Mouse (Mus musculus): ENCODE data around the gene Bcl3. TPM values are rescaled to one million over a fixed set of nuclear protein-coding genes. Genes with fewer than 3 reads are reported as not detected.

Gene Bcl3
- polyA plus RNA-seq, 1 experiment from 2014 or later: 6.9 TPM

DNA sequence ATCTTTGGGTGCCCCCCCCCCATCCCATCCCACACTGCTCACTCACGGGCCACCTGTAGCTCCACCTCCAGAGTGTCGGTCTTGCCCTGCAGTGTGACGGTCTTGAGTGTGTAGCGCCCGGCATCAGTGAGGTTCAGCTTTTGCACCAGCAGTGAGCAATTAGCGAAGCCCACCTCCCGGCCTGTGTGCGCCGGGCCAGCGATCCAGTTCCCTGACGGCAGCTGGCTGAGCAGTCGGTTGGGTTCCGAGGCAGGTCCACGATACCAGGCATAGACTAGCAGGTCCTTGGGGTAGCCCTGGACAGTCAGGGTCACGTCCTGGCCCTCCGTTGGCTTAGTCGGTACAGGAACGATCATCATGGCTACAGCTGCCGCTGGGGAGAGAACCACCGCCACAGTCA is 31.0 kb upstream of the Bcl3 start:
- Histone ChIP-seq H3K36me3 (no peaks in the 10 kb centered on the region), H3K9ac (no peak overlapping the region), H3K9me3 (replicated peaks) (no peaks in the 10 kb centered on the region), H3K27me3 (peaks cover 25% of the 10 kb centered on the region), H3K4me2 (replicated peaks) (no peak overlapping the region), H3K27ac (replicated peaks) (no peak overlapping the region), H3K4me3 (replicated peaks) (no peak overlapping the region), H3K4me1 (peaks cover 11% of the 10 kb centered on the region; the same call in 1 of the 2 replicates)
- no peak for ATAC-seq (ENCODE audit: insufficient number of reproducible peaks, low FRiP score, low TSS enrichment, low read depth)
- WGBS: 87% methylated on average over 20 of the region's 20 CpGs

DNA sequence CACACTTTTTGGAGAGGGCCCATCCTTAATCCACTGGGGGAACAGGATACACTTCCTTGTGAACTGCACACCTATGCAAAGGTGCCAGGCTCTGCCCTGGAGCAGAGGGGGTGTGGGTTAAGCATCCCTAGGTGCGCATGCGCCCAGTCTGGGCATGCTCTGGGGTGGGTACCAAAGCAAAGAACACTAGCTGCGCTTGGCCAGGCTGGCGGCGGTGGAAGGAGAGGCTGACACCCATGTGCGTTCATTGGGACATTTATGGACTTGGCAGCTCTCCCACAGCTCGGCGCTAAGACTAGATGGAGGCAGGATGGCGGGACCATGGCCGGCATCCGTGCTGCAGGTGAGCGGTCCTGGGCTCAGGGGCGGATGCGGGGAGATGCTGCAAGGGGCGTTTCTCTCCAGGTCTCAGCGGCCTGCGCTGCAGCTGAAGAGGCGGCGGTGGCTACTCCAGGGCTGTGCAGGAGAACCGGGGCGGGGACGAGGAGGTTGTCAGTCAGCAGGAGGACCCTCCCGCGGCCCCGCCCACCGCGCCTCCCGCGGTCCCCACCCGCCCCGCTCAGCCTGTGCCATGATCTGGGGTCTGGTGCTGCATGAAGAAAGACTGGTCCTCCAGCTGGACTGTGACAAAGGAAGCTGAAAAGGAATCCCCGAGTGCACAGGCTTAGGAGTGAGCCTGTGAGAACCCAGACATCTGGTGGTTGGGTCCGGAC is 29.4 kb upstream of the Bcl3 start, which contains the start of gene Gm19345:
Gm19345 (plus strand) TSS at position 146 of the 713 bp plus-strand sequence.
- 0 out of 2 replicates have a peak within 1 kb of the TSS, but pooled peaks have one; percentile 12 for H3K9ac ChIP-seq

DNA sequence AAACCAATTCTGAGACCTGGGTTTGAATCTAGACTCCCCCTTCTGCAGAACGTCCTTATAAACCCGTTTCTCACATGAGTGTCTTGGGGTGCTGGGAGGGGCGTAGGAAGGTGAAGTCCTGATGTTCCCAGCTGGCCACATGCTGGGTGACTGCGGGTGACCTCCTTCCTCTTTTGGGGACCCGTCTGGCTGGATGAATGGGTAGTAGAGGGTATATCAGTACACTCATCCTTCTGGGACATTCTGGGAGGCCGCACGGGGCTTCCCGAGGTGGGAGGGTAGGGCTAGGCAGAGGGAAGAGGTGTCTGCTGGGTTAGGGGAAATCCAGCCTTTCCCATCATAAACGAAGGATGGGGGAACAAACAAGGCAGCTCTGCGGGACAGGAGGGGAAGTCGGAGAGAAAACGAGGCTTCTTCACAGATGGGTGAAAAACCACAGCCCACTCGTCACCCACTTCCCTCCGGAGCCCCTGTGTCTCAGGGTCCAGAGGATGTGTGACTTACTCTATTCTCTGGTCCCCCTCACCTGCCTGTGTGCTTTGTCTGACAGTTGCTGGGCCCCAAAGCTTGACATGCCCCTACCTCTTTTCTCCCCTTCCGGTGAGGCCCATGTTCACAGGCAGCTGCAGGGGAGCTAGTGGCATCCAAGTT is 22.1 kb upstream of the Bcl3 start:
- H3K4me3 ChIP-seq (replicated peaks): no peak overlapping the region
- no peaks in the 10 kb centered on the region for H3K9me3 ChIP-seq (replicated peaks)
- no peak overlapping the region for H3K27ac ChIP-seq (replicated peaks)
- H3K9ac ChIP-seq: no peak overlapping the region
- peaks cover 11% of the 10 kb centered on the region for H3K4me1 ChIP-seq
- peaks cover 21% of the 10 kb centered on the region for H3K27me3 ChIP-seq
- no peak for ATAC-seq (ENCODE audit: insufficient number of reproducible peaks, low FRiP score, low TSS enrichment, low read depth)
- no peak overlapping the region for H3K4me2 ChIP-seq (replicated peaks)
- whole genome bisulfite sequencing: 62% methylated on average over 15 of the region's 15 CpGs
- H3K36me3 ChIP-seq: no peaks in the 10 kb centered on the region

More for the DNA sequence above, 29.4 kb upstream of the Bcl3 start, which contains the start of gene Gm19345:
- peak within 1 kb of the TSS; percentile 35 for H3K4me3 ChIP-seq (replicated peaks)
- H3K36me3 ChIP-seq: no peaks in the 10 kb centered on the region
- WGBS: 3% methylated on average over 33 of the region's 33 CpGs
- peaks cover 25% of the 10 kb centered on the region for H3K27me3 ChIP-seq
- ATAC-seq (ENCODE audit: insufficient number of reproducible peaks, low FRiP score, low TSS enrichment, low read depth): 0 out of 2 replicates have a peak, but pooled peaks have one; percentile 57
- H3K9me3 ChIP-seq (replicated peaks): no peaks in the 10 kb centered on the region
- H3K4me2 ChIP-seq (replicated peaks): peak within 1 kb of the TSS; percentile 54
- H3K27ac ChIP-seq (replicated peaks): no peak within 1 kb of the TSS
- peaks cover 18% of the 10 kb centered on the region for H3K4me1 ChIP-seq

DNA sequence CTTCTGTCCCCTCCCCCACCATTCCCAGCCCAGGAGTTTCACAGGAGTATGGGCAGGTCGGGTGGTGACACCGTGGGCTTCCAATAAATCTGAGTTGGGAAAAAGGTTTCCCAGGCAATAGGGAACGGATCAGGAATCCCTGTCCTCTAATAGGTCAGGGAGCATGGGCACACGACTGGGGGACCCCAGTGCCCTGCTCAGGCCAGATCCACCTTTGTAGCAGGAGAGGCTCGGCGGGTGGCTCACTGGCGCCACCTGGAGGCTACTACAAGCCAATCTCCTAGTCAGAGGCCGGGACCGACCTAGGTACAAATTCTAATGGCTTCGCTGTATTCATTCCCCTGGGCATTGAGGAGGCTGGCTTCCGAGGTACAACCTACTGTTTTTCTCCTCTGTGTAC is 21.0 kb upstream of the Bcl3 start:
- Histone ChIP-seq H3K4me1 (peaks cover 8% of the 10 kb centered on the region), H3K9me3 (replicated peaks) (no peaks in the 10 kb centered on the region), H3K9ac (no peak overlapping the region), H3K27me3 (peaks cover 21% of the 10 kb centered on the region), H3K27ac (replicated peaks) (no peak overlapping the region), H3K4me3 (replicated peaks) (no peak overlapping the region), H3K4me2 (replicated peaks) (no peak overlapping the region), H3K36me3 (no peaks in the 10 kb centered on the region)
- ATAC-seq (ENCODE audit: insufficient number of reproducible peaks, low FRiP score, low TSS enrichment, low read depth): no peak; the same call in 1 of the 2 replicates
- WGBS: 3% methylated on average over 11 of the region's 11 CpGs

DNA sequence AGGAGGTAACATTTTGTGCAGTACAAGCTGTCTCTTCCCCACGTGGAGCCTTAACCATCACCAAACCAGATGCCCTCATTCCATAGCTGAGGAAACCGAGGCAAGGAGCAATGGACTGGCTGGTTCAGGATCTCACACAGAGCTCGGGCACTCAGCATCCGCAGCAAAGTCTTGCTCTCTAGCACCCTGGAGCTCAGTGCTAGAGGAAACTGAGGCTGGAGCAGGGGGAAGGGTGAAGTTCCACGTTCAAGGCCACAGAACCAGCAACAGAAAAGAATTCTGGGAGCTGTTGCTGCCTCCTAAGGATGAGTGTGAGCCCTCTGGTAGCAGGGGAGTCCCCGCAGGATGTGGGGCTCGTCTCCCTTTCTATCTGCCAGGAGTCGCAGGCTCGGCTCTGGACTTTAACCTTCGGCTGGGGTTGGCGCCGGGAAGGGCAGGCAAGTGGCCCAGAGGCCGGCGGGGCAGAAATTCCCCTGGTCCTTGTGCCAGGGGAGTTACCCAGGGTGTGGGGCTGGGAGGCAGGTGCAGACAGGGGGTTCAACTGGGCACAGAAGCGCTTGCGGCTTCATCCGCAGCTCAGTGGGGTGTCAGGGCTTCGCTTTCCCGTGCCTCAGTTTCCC is 20.4 kb upstream of the Bcl3 start:
- Histone ChIP-seq H3K27ac (replicated peaks) (no peak overlapping the region), H3K4me1 (peaks cover 7% of the 10 kb centered on the region), H3K36me3 (no peaks in the 10 kb centered on the region), H3K27me3 (peaks cover 21% of the 10 kb centered on the region), H3K9me3 (replicated peaks) (no peaks in the 10 kb centered on the region), H3K4me2 (replicated peaks) (no peak overlapping the region), H3K9ac (no peak overlapping the region), H3K4me3 (replicated peaks) (no peak overlapping the region)
- no peak for ATAC-seq (ENCODE audit: insufficient number of reproducible peaks, low FRiP score, low TSS enrichment, low read depth)
- WGBS: 27% methylated on average over 19 of the region's 19 CpGs

DNA sequence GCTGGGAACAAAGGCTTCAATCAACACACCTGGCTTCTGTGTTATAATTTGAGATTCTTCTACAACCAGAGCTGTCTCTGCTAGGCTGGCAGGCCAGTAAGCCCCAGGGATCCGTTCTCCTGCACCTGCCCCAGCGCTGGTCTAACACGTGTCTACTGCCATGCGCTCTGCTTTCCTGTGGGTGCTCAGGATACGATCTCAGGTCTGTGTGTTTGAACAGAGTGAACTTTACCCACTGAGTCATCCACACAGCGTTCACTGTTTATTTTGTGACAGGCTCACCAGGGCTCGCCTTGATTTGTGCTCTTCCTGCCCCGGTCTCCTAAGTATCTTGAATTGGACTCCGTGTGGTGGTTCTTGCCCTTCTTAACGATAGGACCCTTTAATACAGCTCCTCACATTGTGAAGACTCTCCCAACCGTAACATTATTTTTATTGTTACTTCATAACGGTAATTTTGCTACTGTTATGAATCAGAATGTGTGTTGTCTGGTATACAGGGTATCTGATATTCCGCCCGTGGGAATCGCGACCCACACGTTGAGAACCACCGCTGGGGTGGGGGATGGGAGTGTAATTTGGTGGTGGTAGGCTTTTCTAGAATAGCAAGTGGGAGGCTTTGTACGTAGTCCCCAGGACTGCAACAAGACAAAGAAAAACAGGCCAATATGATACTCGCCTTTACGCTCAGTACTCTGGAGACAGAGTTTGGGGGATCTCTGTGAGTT is 19.3 kb upstream of the Bcl3 start:
- WGBS: 78% methylated on average over 21 of the region's 21 CpGs
- H3K4me1 ChIP-seq: no peaks in the 10 kb centered on the region
- no peak for ATAC-seq (ENCODE audit: insufficient number of reproducible peaks, low FRiP score, low TSS enrichment, low read depth)
- no peak overlapping the region for H3K4me2 ChIP-seq (replicated peaks)
- H3K9ac ChIP-seq: no peak overlapping the region
- H3K27ac ChIP-seq (replicated peaks): no peak overlapping the region
- H3K36me3 ChIP-seq: no peaks in the 10 kb centered on the region
- H3K9me3 ChIP-seq (replicated peaks): no peaks in the 10 kb centered on the region
- no peak overlapping the region for H3K4me3 ChIP-seq (replicated peaks)
- peaks cover 21% of the 10 kb centered on the region for H3K27me3 ChIP-seq

DNA sequence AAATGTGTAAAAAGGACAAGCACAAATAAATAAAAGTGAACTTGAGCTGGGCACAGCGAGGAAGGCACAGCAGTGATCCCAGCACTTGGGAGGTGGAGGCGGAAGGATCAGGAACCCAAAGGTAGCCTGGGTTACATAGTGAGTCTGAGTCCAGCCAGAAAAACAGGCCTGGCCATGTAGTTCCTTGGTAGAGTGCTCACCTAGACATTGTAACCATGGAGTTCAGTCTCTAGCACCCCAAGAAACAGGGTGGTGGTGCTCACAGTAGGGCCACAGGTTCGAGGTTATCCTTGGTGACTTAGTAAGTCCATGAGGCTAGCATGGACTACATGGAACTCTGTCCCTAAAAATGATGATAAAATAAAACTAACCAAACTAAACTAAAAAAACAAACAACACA is 18.4 kb upstream of the Bcl3 start:
- H3K4me1 ChIP-seq: no peaks in the 10 kb centered on the region
- no peak overlapping the region for H3K4me2 ChIP-seq (replicated peaks)
- no peak overlapping the region for H3K27ac ChIP-seq (replicated peaks)
- 80% methylated on average over 3 of the region's 3 CpGs for WGBS
- peaks cover 21% of the 10 kb centered on the region for H3K27me3 ChIP-seq
- H3K4me3 ChIP-seq (replicated peaks): no peak overlapping the region
- ATAC-seq (ENCODE audit: insufficient number of reproducible peaks, low FRiP score, low TSS enrichment, low read depth): no peak
- no peaks in the 10 kb centered on the region for H3K36me3 ChIP-seq
- H3K9ac ChIP-seq: no peak overlapping the region
- no peaks in the 10 kb centered on the region for H3K9me3 ChIP-seq (replicated peaks)

DNA sequence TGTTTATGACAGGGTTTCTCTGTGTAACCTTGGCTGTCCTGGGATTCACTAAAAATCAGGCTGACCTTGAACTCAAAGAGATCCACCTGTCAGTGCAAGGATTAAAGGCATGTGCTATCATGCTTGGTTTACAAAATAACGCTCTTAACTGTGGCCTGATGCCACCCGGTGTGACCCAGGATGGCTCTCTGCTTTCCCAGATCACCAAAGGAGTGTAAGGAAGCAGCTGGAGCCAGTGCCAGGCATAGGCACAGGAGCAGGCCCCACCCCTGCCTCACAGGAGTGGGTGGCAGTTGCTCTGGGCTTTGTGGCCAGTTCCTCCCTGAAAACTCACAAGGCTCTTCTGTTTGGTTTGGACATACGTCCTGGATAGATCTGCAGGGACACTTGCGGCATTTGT is 17.8 kb upstream of the Bcl3 start:
- WGBS: 70% methylated on average over 4 of the region's 4 CpGs
- H3K4me1 ChIP-seq: no peaks in the 10 kb centered on the region
- H3K27ac ChIP-seq (replicated peaks): no peak overlapping the region
- ATAC-seq (ENCODE audit: insufficient number of reproducible peaks, low FRiP score, low TSS enrichment, low read depth): no peak
- H3K36me3 ChIP-seq: no peaks in the 10 kb centered on the region
- H3K27me3 ChIP-seq: peaks cover 21% of the 10 kb centered on the region
- H3K9ac ChIP-seq: no peak overlapping the region
- H3K9me3 ChIP-seq (replicated peaks): no peaks in the 10 kb centered on the region
- H3K4me3 ChIP-seq (replicated peaks): no peak overlapping the region
- no peak overlapping the region for H3K4me2 ChIP-seq (replicated peaks)

DNA sequence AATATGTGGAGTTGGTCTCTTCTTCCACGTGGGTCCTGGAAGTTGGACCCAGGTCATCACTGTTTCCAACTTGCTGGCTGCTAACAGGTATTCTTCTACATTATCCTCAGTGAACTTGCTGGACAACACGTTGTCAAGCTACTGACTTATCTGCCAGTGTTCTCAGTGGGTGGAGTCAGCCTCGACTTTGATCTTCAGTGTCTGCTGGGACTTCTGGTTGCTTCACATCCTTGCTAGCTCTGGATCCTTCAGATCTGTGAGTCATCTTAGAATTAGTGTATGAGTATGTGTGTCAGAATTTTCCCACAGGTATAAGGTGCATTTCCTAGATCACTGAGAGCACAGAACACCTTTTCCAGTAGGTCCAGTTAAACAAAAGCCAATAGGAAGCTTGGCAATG is 14.3 kb upstream of the Bcl3 start:
- no peak overlapping the region for H3K4me2 ChIP-seq (replicated peaks)
- no peaks in the 10 kb centered on the region for H3K9me3 ChIP-seq (replicated peaks)
- H3K27me3 ChIP-seq: no peaks in the 10 kb centered on the region
- no peak overlapping the region for H3K4me3 ChIP-seq (replicated peaks)
- no peak overlapping the region for H3K27ac ChIP-seq (replicated peaks)
- no peaks in the 10 kb centered on the region for H3K36me3 ChIP-seq
- 57% methylated on average over 3 of the region's 3 CpGs for WGBS
- H3K9ac ChIP-seq: no peak overlapping the region
- 0 out of 2 replicates have a peak, but pooled peaks cover 4% of the 10 kb centered on the region for H3K4me1 ChIP-seq
- no peak for ATAC-seq (ENCODE audit: insufficient number of reproducible peaks, low FRiP score, low TSS enrichment, low read depth)

DNA sequence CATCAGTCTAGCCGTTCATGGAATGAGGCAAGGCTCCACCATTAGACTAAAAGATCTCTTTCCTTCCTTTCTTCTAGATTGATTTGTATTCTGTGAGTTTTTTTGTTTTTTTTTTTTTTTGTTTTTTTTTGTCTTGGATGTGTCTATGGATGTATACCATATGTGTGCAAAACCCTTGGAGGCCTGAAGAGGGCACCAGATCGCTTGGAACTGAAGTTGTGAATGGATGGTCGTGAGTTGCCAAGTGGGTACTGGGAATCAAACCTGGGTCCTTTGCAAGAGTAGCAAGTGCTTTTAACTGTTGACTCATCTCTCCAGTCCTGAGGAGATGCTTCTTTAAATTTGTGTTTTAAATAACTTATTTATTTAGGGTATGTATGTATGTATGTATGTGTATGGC is 11.5 kb upstream of the Bcl3 start:
- Histone ChIP-seq H3K9ac (no peak overlapping the region), H3K4me2 (replicated peaks) (no peak overlapping the region), H3K9me3 (replicated peaks) (no peaks in the 10 kb centered on the region), H3K27me3 (no peaks in the 10 kb centered on the region), H3K4me1 (peaks cover 16% of the 10 kb centered on the region), H3K36me3 (no peaks in the 10 kb centered on the region), H3K27ac (replicated peaks) (no peak overlapping the region), H3K4me3 (replicated peaks) (no peak overlapping the region)
- WGBS: 65% methylated on average over 3 of the region's 3 CpGs
- no peak for ATAC-seq (ENCODE audit: insufficient number of reproducible peaks, low FRiP score, low TSS enrichment, low read depth)

DNA sequence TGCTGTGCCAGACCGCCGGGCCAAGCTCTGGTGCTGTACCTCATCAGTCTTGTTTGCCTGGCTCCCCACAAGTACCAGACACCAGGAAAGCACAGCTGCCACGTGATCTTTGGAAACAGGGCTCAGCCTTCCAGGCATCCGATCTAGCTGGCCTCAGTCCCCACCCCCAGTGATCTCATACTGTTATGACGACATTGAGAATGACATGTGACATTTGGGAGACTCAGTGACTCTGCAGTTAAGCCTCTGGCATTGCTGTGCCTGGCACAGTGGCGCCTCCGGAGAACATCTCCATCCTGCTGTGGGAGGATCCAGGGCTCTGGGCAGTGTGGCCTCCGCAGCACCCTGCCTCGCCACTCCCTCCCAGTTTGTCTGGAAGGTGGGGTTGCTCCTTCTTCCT is 9.3 kb upstream of the Bcl3 start:
- Histone ChIP-seq H3K4me1 (peaks cover 21% of the 10 kb centered on the region), H3K4me3 (replicated peaks) (no peak overlapping the region)
- ATAC-seq (ENCODE audit: insufficient number of reproducible peaks, low FRiP score, low TSS enrichment, low read depth): peak; percentile 20; the same call in 1 of the 2 replicates

More for the DNA sequence above, 9.3 kb upstream of the Bcl3 start:
- no peaks in the 10 kb centered on the region for H3K9me3 ChIP-seq (replicated peaks)
- H3K27ac ChIP-seq (replicated peaks): no peak overlapping the region
- no peak overlapping the region for H3K4me2 ChIP-seq (replicated peaks)
- no peaks in the 10 kb centered on the region for H3K36me3 ChIP-seq
- no peak overlapping the region for H3K9ac ChIP-seq
- 36% methylated on average over 9 of the region's 9 CpGs for WGBS
- H3K27me3 ChIP-seq: no peaks in the 10 kb centered on the region

Data from embryonic facial prominence, embryonic 15.5 days (tissue).